Mouse (Mus musculus): ENCODE measurements around the gene Slc17a7.

DNA sequence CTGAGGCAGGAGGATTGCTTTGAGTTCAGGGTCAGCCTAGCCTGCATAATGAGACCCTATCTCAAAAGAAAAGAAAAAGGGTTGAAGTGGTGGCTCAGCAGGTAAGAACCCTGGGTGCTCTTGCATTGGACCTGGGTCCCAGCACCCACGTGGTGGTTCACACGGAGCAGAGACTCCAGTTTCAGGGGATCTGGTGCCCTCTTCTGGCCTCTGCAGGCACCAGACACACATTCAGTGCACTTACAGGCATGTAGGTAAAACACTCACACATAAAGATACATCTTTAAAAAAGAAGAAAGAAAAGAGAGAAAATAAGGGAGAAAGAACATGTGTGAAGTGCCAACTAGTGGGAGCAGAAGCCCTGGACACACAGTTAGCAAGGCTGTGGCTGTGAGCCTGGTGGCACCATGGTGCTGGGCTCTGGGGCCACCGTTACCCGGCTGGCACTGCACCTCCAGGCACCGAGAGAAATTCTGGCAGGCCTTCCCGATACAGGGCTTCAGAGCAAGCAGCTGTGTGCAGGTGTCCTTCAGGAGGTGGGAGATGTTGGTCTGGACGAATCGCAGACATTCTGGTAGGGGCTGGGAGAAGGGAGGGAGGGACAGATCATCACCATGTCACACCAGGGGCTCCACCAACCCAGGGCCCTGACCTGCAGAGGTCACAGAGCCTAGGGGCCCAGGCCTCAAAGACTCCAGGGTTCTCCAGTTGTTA lies 30.1 kb upstream of the Slc17a7 start:
- TF ChIP-seq CTCF (IDR thresholded peaks at IDR 0.05) (peak; percentile 29), EP300 (IDR thresholded peaks at IDR 0.05) (no peak)
